Mouse (Mus musculus) stomach, postnatal 0 days (tissue): ENCODE measurements at regions not wholly inside any gene's neighbourhood (a gene's known extent, or its start where the extent isn't known, plus 50 kb on each side); places are given as distances from the start of the nearest gene placed in this dataset.

ENCODE experiments used
- ATAC-seq: fragments of 200-750 bp; cut with Nextera tagmentation; 2 replicates; pipeline ENCODE4 v1.8.0; 2017; ENCODE audit not compliant: low FRiP score, low TSS enrichment
- DNase-seq: peaks from one replicate; pipeline ENCODE4 v3.0.0-alpha.2; 2016; ENCODE audit warnings: low spot score
- H3K27ac ChIP-seq: fragments of 300-500 bp; sonication (generic); replicated peaks from 2 replicates; pipeline ENCODE4 v1.5.1; 2014; ENCODE audit warnings: mild to moderate bottlenecking, control low read depth
- H3K27me3 ChIP-seq: fragments of 300-500 bp; sonication (generic); 2 replicates; pipeline ENCODE4 v1.6.1; 2014; ENCODE audit warnings: low read length; ENCODE audit not compliant: control insufficient read depth, insufficient read depth
- H3K36me3 ChIP-seq: fragments of 300-500 bp; sonication (generic); 2 replicates; pipeline ENCODE4 v1.6.1; 2014; ENCODE audit warnings: low read length, mixed read lengths; ENCODE audit not compliant: control insufficient read depth, insufficient read depth
- H3K4me1 ChIP-seq: fragments of 300-500 bp; sonication (generic); replicated peaks from 2 replicates; pipeline ENCODE4 v1.6.1; 2014; ENCODE audit warnings: antibody characterized with exemption; ENCODE audit not compliant: control insufficient read depth, insufficient read depth
- H3K4me2 ChIP-seq: fragments of 300-500 bp; sonication (generic); replicated peaks from 2 replicates; pipeline ENCODE4 v1.6.1; 2014; ENCODE audit warnings: low read depth, mild to moderate bottlenecking, control low read depth, moderate library complexity
- H3K4me3 ChIP-seq: fragments of 300-500 bp; sonication (generic); 2 replicates; pipeline ENCODE4 v1.5.1; 2014; ENCODE audit warnings: low read depth, low read length, control low read depth
- H3K9ac ChIP-seq: fragments of 300-500 bp; sonication (generic); 2 replicates; pipeline ENCODE4 v1.6.1; 2014; ENCODE audit warnings: mild to moderate bottlenecking, low read length, control low read depth, mixed read lengths
- H3K9me3 ChIP-seq: fragments of 300-500 bp; sonication (generic); 2 replicates; pipeline ENCODE4 v1.6.1; 2016; ENCODE audit warnings: low read length; ENCODE audit not compliant: control insufficient read depth
- CTCF ChIP-seq: IDR thresholded peaks from 2 replicates; pipeline ENCODE4 v1.5.1; 2016; ENCODE audit warnings: antibody characterized with exemption, low read depth, mild to moderate bottlenecking, moderate library complexity
- EP300 ChIP-seq: optimal IDR thresholded peaks from 2 replicates; pipeline ENCODE3; 2016; ENCODE audit warnings: antibody characterized with exemption
- WGBS: fragments of 180-500 bp; shearing (Covaris S2); extraction: QIAGEN DNeasy Blood & Tissue Kit; methylation state at CpG from one replicate; pipeline ENCODE4 v1.1.7; 2014; 5-methylcytosine and 5-hydroxymethylcytosine counted together

GRCm38 (mm10) chr7:70712141-70712540 is 345.6 kb upstream of the Nr2f2 start:
- Histone ChIP-seq H3K27ac (no peak overlapping the region), H3K4me1 (no peaks in the 10 kb centered on the region), H3K36me3 (no peaks in the 10 kb centered on the region), H3K27me3 (no peaks in the 10 kb centered on the region), H3K4me2 (no peak overlapping the region), H3K4me3 (no peak overlapping the region), H3K9ac (no peak overlapping the region), H3K9me3 (no peaks in the 10 kb centered on the region)
- WGBS = 64% methylated on average over 6 of the region's 6 CpGs
- TF ChIP-seq CTCF (no peak), EP300 (no peak)
- DNase-seq (no peak), ATAC-seq (no peak)

- no peak overlapping the region for H3K4me2 ChIP-seq
- H3K9ac ChIP-seq = no peak overlapping the region
- 71% methylated on average over 9 of the region's 9 CpGs for WGBS
- ATAC-seq = no peak
- no peaks in the 10 kb centered on the region for H3K4me1 ChIP-seq
- TF ChIP-seq CTCF = no peak
- TF ChIP-seq EP300 = no peak
- no peaks in the 10 kb centered on the region for H3K9me3 ChIP-seq
- no peak for DNase-seq
- H3K36me3 ChIP-seq = no peaks in the 10 kb centered on the region
- no peak overlapping the region for H3K27ac ChIP-seq
- no peak overlapping the region for H3K4me3 ChIP-seq
- no peaks in the 10 kb centered on the region for H3K27me3 ChIP-seq
Observed at GRCm38 (mm10) chr7:70706281-70706680, 339.7 kb upstream of the Nr2f2 start.

DNA sequence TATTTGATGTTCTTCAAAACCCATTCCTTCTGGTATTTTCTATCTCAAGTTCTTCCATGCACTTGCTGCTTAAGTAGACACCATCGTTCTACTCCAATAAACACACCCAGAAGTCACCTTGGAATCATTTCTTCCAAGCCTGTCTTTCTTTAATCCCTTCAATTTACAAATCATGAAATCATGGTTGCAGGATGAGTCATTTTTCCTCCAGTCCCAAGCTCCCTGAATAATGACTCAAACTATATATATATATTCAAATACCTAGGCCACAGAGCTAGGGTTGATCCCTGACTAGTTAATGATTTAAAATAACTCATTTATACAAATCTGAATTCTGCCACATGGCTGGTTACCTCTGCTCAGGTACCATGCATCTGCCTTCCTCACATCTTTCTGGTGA is 337.2 kb upstream of the Nr2f2 start:
- no peaks in the 10 kb centered on the region for H3K4me1 ChIP-seq
- DNase-seq (no peak), ATAC-seq (no peak)
- H3K36me3 ChIP-seq = no peaks in the 10 kb centered on the region
- H3K4me3 ChIP-seq = no peak overlapping the region
- no peak overlapping the region for H3K27ac ChIP-seq
- H3K4me2 ChIP-seq = no peak overlapping the region
- 65% methylated on average over 1 of the region's 1 CpGs for WGBS
- H3K27me3 ChIP-seq = no peaks in the 10 kb centered on the region
- no peak for TF ChIP-seq EP300
- TF ChIP-seq CTCF = no peak
- no peak overlapping the region for H3K9ac ChIP-seq
- no peaks in the 10 kb centered on the region for H3K9me3 ChIP-seq

GRCm38 (mm10) chr7:70700461-70700860 is 333.9 kb upstream of the Nr2f2 start:
- Histone ChIP-seq H3K4me2 (no peak overlapping the region), H3K27me3 (no peaks in the 10 kb centered on the region), H3K27ac (no peak overlapping the region), H3K36me3 (no peaks in the 10 kb centered on the region), H3K9ac (no peak overlapping the region), H3K4me3 (no peak overlapping the region), H3K9me3 (no peaks in the 10 kb centered on the region), H3K4me1 (no peaks in the 10 kb centered on the region)
- DNase-seq (no peak), ATAC-seq (no peak)
- no peak for TF ChIP-seq CTCF
- no peak for TF ChIP-seq EP300
- WGBS = 81% methylated on average over 4 of the region's 4 CpGs

DNA sequence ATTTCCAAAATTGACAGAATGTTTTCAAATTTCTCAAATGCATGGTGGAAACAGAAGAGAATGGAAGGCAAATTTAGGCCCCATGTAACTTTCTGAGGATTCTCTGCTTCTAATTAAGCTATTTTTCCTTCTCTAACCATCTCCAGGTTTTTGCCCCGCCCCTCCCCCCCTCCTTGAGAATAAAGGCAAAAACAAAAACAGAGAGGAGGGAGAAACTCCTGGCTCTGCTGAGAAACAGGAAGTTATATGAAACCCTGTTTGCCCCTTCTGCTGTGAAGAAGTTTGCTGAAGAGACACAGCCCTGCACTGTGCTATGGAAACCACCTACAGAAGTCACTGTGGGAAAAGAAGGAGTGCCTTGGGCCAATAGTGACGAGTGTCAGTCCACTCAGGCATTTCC is 332.9 kb upstream of the Nr2f2 start:
- no peak for DNase-seq
- 69% methylated on average over 2 of the region's 2 CpGs for whole genome bisulfite sequencing
- no peak for TF ChIP-seq EP300
- TF ChIP-seq CTCF = no peak
- no peak overlapping the region for H3K4me2 ChIP-seq
- no peaks in the 10 kb centered on the region for H3K36me3 ChIP-seq
- no peaks in the 10 kb centered on the region for H3K9me3 ChIP-seq
- H3K9ac ChIP-seq = no peak overlapping the region
- H3K4me3 ChIP-seq = no peak overlapping the region
- H3K27ac ChIP-seq = no peak overlapping the region
- ATAC-seq = no peak
- no peaks in the 10 kb centered on the region for H3K27me3 ChIP-seq
- H3K4me1 ChIP-seq = no peaks in the 10 kb centered on the region

DNA sequence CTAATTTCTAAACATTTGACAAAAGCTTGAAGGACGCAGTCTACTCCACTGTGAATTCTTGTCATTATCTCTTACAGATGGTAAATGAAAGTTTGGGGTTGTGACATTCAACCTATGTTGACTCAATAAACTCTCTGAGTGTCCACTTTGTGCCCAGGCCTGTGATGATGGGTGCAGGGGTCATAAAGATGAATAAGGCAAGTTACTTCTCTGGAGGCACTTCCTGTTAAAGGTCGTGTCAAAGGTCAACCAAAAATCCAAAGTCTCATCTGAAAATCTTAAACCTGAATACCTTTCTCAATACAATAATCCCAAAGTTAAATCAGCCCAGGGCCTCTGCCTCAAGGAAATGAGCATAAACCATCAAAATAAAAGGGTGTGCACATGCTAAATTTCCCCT is 332.5 kb upstream of the Nr2f2 start:
- WGBS = 62% methylated on average over 2 of the region's 2 CpGs
- TF ChIP-seq CTCF (no peak), EP300 (no peak)
- DNase-seq (no peak), ATAC-seq (no peak)
- Histone ChIP-seq H3K9me3 (no peaks in the 10 kb centered on the region), H3K4me3 (no peak overlapping the region), H3K4me2 (no peak overlapping the region), H3K9ac (no peak overlapping the region), H3K36me3 (no peaks in the 10 kb centered on the region), H3K27ac (no peak overlapping the region), H3K27me3 (no peaks in the 10 kb centered on the region), H3K4me1 (no peaks in the 10 kb centered on the region)

DNA sequence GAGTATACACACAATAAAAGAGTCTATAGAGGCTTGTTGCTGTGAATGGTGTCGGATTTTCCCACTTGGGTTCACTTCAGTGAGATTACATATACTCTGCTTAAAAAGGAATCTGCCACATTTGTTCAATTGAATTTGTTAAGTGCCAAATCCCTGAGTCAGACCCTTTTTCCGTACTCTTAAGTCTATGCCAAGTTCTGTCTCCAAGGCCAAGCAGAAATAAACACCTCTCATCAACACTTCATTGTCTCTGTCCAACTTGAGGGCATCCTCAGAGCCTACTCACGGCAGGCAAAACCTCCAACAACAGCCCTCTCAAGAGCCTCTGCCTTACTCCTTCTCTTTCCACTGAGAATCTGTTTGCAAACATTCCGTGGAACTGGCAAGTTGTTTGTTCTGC is 325.6 kb upstream of the Nr2f2 start:
- Histone ChIP-seq H3K4me2 (no peak overlapping the region), H3K4me3 (no peak overlapping the region), H3K9ac (no peak overlapping the region), H3K27me3 (no peaks in the 10 kb centered on the region), H3K27ac (no peak overlapping the region), H3K36me3 (no peaks in the 10 kb centered on the region), H3K9me3 (no peaks in the 10 kb centered on the region), H3K4me1 (no peaks in the 10 kb centered on the region)
- no peak for DNase-seq
- 53% methylated on average over 4 of the region's 4 CpGs for WGBS
- TF ChIP-seq CTCF = no peak
- TF ChIP-seq EP300 = no peak
- no peak for ATAC-seq
